Mouse (Mus musculus) neural tube, embryonic 12.5 days (tissue): ENCODE data around the gene Rbm41. TPM values are rescaled to one million over a fixed set of nuclear protein-coding genes. Genes with fewer than 3 reads are reported as not detected.

Experiments
- ATAC-seq: fragments of 200-750 bp; cut with Nextera tagmentation; 2 replicates; pipeline ENCODE4 v1.8.0; 2017; ENCODE audit warnings: low read depth, mild to moderate bottlenecking, moderate TSS enrichment, moderate library complexity; ENCODE audit not compliant: low FRiP score
- H3K27ac ChIP-seq: fragments of 300-500 bp; sonication (generic); 2 replicates; pipeline ENCODE4 v1.5.1; 2016
- H3K27me3 ChIP-seq: fragments of 300-500 bp; sonication (generic); replicated peaks from 2 replicates; pipeline ENCODE4 v1.6.1; 2016; ENCODE audit warnings: mild to moderate bottlenecking
- H3K36me3 ChIP-seq: fragments of 300-500 bp; sonication (generic); 2 replicates; pipeline ENCODE4 v1.6.1; 2016; ENCODE audit warnings: mild to moderate bottlenecking
- H3K4me1 ChIP-seq: fragments of 300-500 bp; sonication (generic); 2 replicates; pipeline ENCODE4 v1.6.1; 2016
- H3K4me2 ChIP-seq: fragments of 300-500 bp; sonication (generic); replicated peaks from 2 replicates; pipeline ENCODE4 v1.6.1; 2016; ENCODE audit warnings: mild to moderate bottlenecking
- H3K4me3 ChIP-seq: fragments of 300-500 bp; sonication (generic); 2 replicates; pipeline ENCODE4 v1.5.1; 2016
- H3K9ac ChIP-seq: fragments of 300-500 bp; sonication (generic); 2 replicates; pipeline ENCODE4 v1.6.1; 2016; ENCODE audit warnings: mild to moderate bottlenecking
- H3K9me3 ChIP-seq: fragments of 300-500 bp; sonication (generic); 2 replicates; pipeline ENCODE4 v1.6.1; 2016; ENCODE audit warnings: mild to moderate bottlenecking
- WGBS: fragments of 180-500 bp; shearing (Covaris S2); methylation state at CpG from one replicate; pipeline ENCODE4 v1.1.7; 2016; 5-methylcytosine and 5-hydroxymethylcytosine counted together
- polyA plus RNA-seq: library from polyadenylated mRNA; unstranded; fragments of >200 nt; fragmentation: Nextera tagmentation; extraction: Ambion mirVana; gene quantifications from 2 replicates; pipeline ENCODE4 v1.2.1, GENCODE M21; 2016

Gene Rbm41
- polyA plus RNA-seq, 1 experiment from 2014 or later = 7.4 TPM

DNA sequence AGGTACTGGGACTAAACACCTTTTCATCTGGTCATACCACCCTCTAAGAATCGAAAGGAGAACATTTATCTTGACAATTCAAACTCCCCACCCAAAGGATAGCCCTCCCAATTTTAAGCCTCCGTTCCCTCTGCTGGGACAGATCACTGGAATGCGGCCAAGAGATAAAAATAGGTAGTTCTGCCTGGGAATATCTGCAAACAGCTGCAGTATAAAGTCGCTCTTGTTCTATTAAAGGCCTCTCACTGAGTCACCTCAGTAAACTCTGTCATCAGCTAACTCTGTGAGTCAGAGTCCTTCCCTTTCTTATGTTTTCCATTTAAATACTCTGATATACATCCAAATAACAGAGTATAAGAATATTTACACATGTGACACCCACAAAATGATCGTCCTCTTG, 139.0 kb downstream of the Rbm41 start:
- Histone ChIP-seq H3K9ac (no peak overlapping the region), H3K4me1 (no peaks in the 10 kb centered on the region), H3K27ac (no peak overlapping the region), H3K36me3 (no peaks in the 10 kb centered on the region), H3K27me3 (no peaks in the 10 kb centered on the region), H3K4me3 (no peak overlapping the region), H3K9me3 (no peaks in the 10 kb centered on the region), H3K4me2 (no peak overlapping the region)
- ATAC-seq = no peak
- 82% methylated on average over 5 of the region's 5 CpGs for WGBS

DNA sequence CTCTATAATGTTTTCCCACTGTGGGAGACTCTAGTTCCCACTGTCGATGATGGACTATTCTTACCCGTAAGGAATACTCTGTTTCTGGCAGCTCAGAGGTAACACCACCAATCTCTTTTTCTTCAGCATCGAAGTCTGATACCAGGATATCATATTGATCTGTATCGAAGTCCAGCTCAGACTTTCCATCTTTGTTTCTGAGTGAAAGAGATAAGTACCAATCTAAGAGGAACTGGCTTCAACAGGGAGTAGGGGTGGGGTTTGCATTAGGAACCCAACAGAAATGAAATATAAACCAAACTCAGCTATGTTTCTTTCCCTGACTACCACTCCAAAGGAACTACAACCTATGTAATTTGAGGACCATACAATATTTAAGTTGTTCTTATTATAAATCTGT, 143.6 kb downstream of the Rbm41 start:
- no peaks in the 10 kb centered on the region for H3K27me3 ChIP-seq
- H3K4me1 ChIP-seq = no peaks in the 10 kb centered on the region
- no peak overlapping the region for H3K27ac ChIP-seq
- 93% methylated on average over 4 of the region's 4 CpGs for WGBS
- no peak for ATAC-seq
- no peaks in the 10 kb centered on the region for H3K36me3 ChIP-seq
- no peak overlapping the region for H3K9ac ChIP-seq
- no peaks in the 10 kb centered on the region for H3K9me3 ChIP-seq
- no peak overlapping the region for H3K4me2 ChIP-seq
- H3K4me3 ChIP-seq = no peak overlapping the region

DNA sequence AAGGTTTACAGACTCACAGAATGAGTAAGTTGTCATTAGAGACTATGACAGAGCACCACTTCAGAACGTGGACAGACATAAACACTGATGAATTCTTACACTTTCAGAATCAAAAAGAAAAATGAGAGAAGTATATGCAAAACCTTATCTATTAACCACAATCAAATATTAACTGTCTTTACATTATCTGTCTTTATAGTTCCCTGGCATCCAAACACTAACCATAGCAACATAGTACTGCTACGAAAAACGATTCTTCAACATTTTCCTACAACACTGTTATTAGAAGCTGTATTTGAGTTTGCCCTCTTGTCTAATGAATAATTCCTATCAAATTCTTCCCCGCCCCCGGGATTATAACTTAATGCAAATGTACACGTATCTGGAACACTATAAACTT, 157.3 kb downstream of the Rbm41 start:
- Histone ChIP-seq H3K4me2 (no peak overlapping the region), H3K4me1 (no peaks in the 10 kb centered on the region), H3K36me3 (no peaks in the 10 kb centered on the region), H3K9ac (no peak overlapping the region), H3K27me3 (no peaks in the 10 kb centered on the region), H3K4me3 (no peak overlapping the region), H3K9me3 (no peaks in the 10 kb centered on the region), H3K27ac (no peak overlapping the region)
- ATAC-seq = no peak
- 84% methylated on average over 6 of the region's 6 CpGs for WGBS

Other genes starting within 250 kb of the Rbm41 start
- gene Ripply1, start 216.2 kb downstream of the Rbm41 start, polyA plus RNA-seq = not detected in 2 replicates
- gene Cldn2, start 197.8 kb downstream of the Rbm41 start, polyA plus RNA-seq = 0.41 and 0.42 TPM in 2 replicates
- gene Morc4, start 126.9 kb downstream of the Rbm41 start, polyA plus RNA-seq = 7.2 and 8.2 TPM in 2 replicates
- 1.2 and 1.9 TPM in 2 replicates for gene Nup62cl, start 64.1 kb upstream of the Rbm41 start, polyA plus RNA-seq
- not detected in 2 replicates for gene Pih1h3b, start 64.3 kb upstream of the Rbm41 start, polyA plus RNA-seq